Mouse (Mus musculus): ENCODE measurements around the gene Celsr1. TPM values are rescaled to one million over a fixed set of nuclear protein-coding genes. Genes with fewer than 3 reads are reported as not detected.

The Celsr1 gene
- polyA plus RNA-seq, 1 experiment from 2014 or later: 30.8 TPM

GRCm38 (mm10) chr15:85998525-85999230 is 34.9 kb downstream of the Celsr1 start:
- POLR2A ChIA-PET: no interaction called here
- in situ Hi-C loops (cut with MboI; ENCODE audit: low pct_unique_long_range_greater_than_20kb): no loop called here
- TF ChIP-seq CTCF (IDR thresholded peaks at IDR 0.05): no peak
- no peak for DNase-seq (ENCODE audit: low read depth, low spot score)
- CTCF ChIA-PET: no interaction called here
- H3K27me3 ChIP-seq: no peaks in the 10 kb centered on the region
- no peak for ATAC-seq

GRCm38 (mm10) chr15:85996031-85996765 is 37.4 kb downstream of the Celsr1 start:
- ATAC-seq (no peak), DNase-seq (ENCODE audit: low read depth, low spot score) (no peak)
- CTCF ChIA-PET: no interaction called here
- POLR2A ChIA-PET: no interaction called here
- in situ Hi-C loops (cut with MboI; ENCODE audit: low pct_unique_long_range_greater_than_20kb): no loop called here
- H3K27me3 ChIP-seq: no peaks in the 10 kb centered on the region
- TF ChIP-seq CTCF (IDR thresholded peaks at IDR 0.05): no peak

- ATAC-seq: no peak
- TF ChIP-seq CTCF (IDR thresholded peaks at IDR 0.05): no peak
- in situ Hi-C loops (cut with MboI; ENCODE audit: low pct_unique_long_range_greater_than_20kb): no loop called here
- POLR2A ChIA-PET: no interaction called here
- DNase-seq (ENCODE audit: low read depth, low spot score): no peak
- CTCF ChIA-PET: no interaction called here
- no peaks in the 10 kb centered on the region for H3K27me3 ChIP-seq
These were observed 38.5 kb downstream of the Celsr1 start for GRCm38 (mm10) chr15:85994906-85995608.

GRCm38 (mm10) chr15:85993931-85994583 is 39.5 kb downstream of the Celsr1 start:
- TF ChIP-seq CTCF (IDR thresholded peaks at IDR 0.05): no peak
- in situ Hi-C loops (cut with MboI; ENCODE audit: low pct_unique_long_range_greater_than_20kb): no loop called here
- POLR2A ChIA-PET: no interaction called here
- no peaks in the 10 kb centered on the region for H3K27me3 ChIP-seq
- DNase-seq (ENCODE audit: low read depth, low spot score): no peak
- no peak for ATAC-seq
- CTCF ChIA-PET: interaction anchor here (1.1 to 1.9 kb wide), 4 partner anchors 39 to 80 kb away, joined by 3 to 5 read pairs (median 4); partner anchors contain the start of gene Celsr1

GRCm38 (mm10) chr15:85993386-85993785 is 40.2 kb downstream of the Celsr1 start:
- CTCF ChIA-PET: interaction anchor here (1.1 to 1.9 kb wide), 4 partner anchors 40 to 80 kb away, joined by 3 to 5 read pairs (median 4); partner anchors contain the start of gene Celsr1
- DNase-seq (ENCODE audit: low read depth, low spot score) (no peak), ATAC-seq (no peak)
- no peaks in the 10 kb centered on the region for H3K27me3 ChIP-seq
- POLR2A ChIA-PET: no interaction called here
- in situ Hi-C loops (cut with MboI; ENCODE audit: low pct_unique_long_range_greater_than_20kb): no loop called here
- TF ChIP-seq CTCF (IDR thresholded peaks at IDR 0.05): no peak

- no peak for DNase-seq (ENCODE audit: low read depth, low spot score)
- TF ChIP-seq CTCF (IDR thresholded peaks at IDR 0.05): no peak
- no peak for ATAC-seq
- CTCF ChIA-PET: no interaction called here
- POLR2A ChIA-PET: interaction anchor here (0.9 to 1.3 kb wide), 2 partner anchors 15 to 41 kb away, joined by 3 to 6 read pairs; partner anchors contain the start of gene Celsr1
- in situ Hi-C loops (cut with MboI; ENCODE audit: low pct_unique_long_range_greater_than_20kb): no loop called here
- no peaks in the 10 kb centered on the region for H3K27me3 ChIP-seq
These were observed 41.5 kb downstream of the Celsr1 start for GRCm38 (mm10) chr15:85992125-85992495.

GRCm38 (mm10) chr15:85991453-85992124 is 42.0 kb downstream of the Celsr1 start:
- ATAC-seq: peak; percentile 71
- POLR2A ChIA-PET: interaction anchor here (0.9 to 1.4 kb wide), 3 partner anchors 16 to 42 kb away, joined by 3 to 6 read pairs (median 4); partner anchors contain the start of gene Celsr1
- H3K27me3 ChIP-seq: no peaks in the 10 kb centered on the region
- TF ChIP-seq CTCF (IDR thresholded peaks at IDR 0.05): no peak
- in situ Hi-C loops (cut with MboI; ENCODE audit: low pct_unique_long_range_greater_than_20kb): no loop called here
- peak; percentile 94 for DNase-seq (ENCODE audit: low read depth, low spot score)
- CTCF ChIA-PET: no interaction called here

GRCm38 (mm10) chr15:85990696-85991443 is 42.7 kb downstream of the Celsr1 start:
- ChIA-PET CTCF (no interaction called here), POLR2A (interaction anchor here (1.3 to 1.4 kb wide), 2 partner anchors 26 to 42 kb away, joined by 4 to 6 read pairs; partner anchors contain the start of gene Celsr1)
- DNase-seq (ENCODE audit: low read depth, low spot score) (no peak), ATAC-seq (peak; percentile 15)
- no peaks in the 10 kb centered on the region for H3K27me3 ChIP-seq
- no peak for TF ChIP-seq CTCF (IDR thresholded peaks at IDR 0.05)
- in situ Hi-C loops (cut with MboI; ENCODE audit: low pct_unique_long_range_greater_than_20kb): no loop called here

- no peaks in the 10 kb centered on the region for H3K27me3 ChIP-seq
- POLR2A ChIA-PET: interaction anchor here (0.6 kb wide), 1 partner anchor 22 kb away, joined by 4 read pairs; no protein-coding TSS in a partner anchor
- DNase-seq (ENCODE audit: low read depth, low spot score) (no peak), ATAC-seq (peak; percentile 18)
- TF ChIP-seq CTCF (IDR thresholded peaks at IDR 0.05): no peak
- in situ Hi-C loops (cut with MboI; ENCODE audit: low pct_unique_long_range_greater_than_20kb): no loop called here
- CTCF ChIA-PET: no interaction called here
These were observed 45.7 kb downstream of the Celsr1 start for GRCm38 (mm10) chr15:85987896-85988295.

Data from Patski (cell line).